Mouse (Mus musculus) gastrocnemius, postnatal 4 days (tissue): Measurements from ENCODE around the gene Tra2a. TPM values are rescaled to one million over a fixed set of nuclear protein-coding genes. Genes with fewer than 3 reads are reported as not detected.
"Not testable (repeated sequence)": the region's sequence is repeated elsewhere in the genome, so short reads cannot be mapped to it uniquely, and the experiment has no call there.

Experiments
- DNase-seq, 2 experiments: peaks; one replicate each; pipeline ENCODE4 v3.0.0; 2021 to 2022; ENCODE audit warnings: low spot score in 2 of 2, mixed read lengths in 2 of 2
- long read RNA-seq, 2 experiments: library from polyadenylated mRNA; stranded (forward); transcript quantifications; one replicate each; pipeline ENCODE4 v2.0.0; 2021
- total RNA-seq, 2 experiments: library from RNA; stranded (reverse); gene quantifications; 2 replicates each; pipeline ENCODE4 v1.2.3; 2021

Tra2a gene
- 10 to 100 TPM; 36.9 to 42.3 TPM for total RNA-seq
- long read RNA-seq, experiment 1, partial matches to known transcripts = 1 of 4 reads
- long read RNA-seq, experiment 1, other reads (novel, unspliced or antisense) = 1 of 4 reads
- long read RNA-seq, experiment 2, partial matches to known transcripts = 1 of 2 reads
- long read RNA-seq, experiment 2, other reads (novel, unspliced or antisense) = 1 of 2 reads

- peak; percentile 96 to 97 for DNase-seq
Measured at GRCm38 (mm10) chr6:49263847-49264243, at the start of gene Tra2a. Gene Tra2a (minus strand): TSS chr6:49264033.

GRCm38 (mm10) chr6:49298286-49298685 is 34.5 kb upstream of the Tra2a start:
- DNase-seq = no peak

GRCm38 (mm10) chr6:49282122-49282521 is 18.3 kb upstream of the Tra2a start:
- DNase-seq = peak in 1 of 2 experiments; percentile 21

GRCm38 (mm10) chr6:49280942-49281341 is 17.1 kb upstream of the Tra2a start:
- DNase-seq = no peak

DNA sequence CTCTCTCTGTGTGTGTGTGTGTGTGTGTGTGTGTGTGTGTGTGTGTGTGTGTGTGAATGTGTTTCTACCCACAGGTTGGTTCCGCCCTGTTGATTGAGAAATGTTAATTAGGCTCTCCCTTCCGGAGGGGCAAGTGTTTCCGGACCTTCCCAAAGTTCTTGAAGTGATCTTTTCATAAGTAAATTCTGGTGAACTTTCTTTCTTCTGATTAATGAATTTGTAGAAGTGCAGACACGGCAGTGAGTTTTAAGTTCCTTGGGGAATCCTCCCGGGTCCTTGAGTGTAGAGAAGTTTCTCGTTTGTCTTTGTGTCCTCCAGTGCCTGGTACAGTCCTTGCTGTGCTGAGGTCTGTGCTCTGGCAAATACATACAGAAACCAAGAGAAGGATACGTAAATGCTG is 11.5 kb upstream of the Tra2a start:
- no peak for DNase-seq

- DNase-seq = no peak
Measured at GRCm38 (mm10) chr6:49274416-49275091, 10.7 kb upstream of the Tra2a start.

GRCm38 (mm10) chr6:49273934-49274333 is 10.1 kb upstream of the Tra2a start:
- no peak for DNase-seq

DNA sequence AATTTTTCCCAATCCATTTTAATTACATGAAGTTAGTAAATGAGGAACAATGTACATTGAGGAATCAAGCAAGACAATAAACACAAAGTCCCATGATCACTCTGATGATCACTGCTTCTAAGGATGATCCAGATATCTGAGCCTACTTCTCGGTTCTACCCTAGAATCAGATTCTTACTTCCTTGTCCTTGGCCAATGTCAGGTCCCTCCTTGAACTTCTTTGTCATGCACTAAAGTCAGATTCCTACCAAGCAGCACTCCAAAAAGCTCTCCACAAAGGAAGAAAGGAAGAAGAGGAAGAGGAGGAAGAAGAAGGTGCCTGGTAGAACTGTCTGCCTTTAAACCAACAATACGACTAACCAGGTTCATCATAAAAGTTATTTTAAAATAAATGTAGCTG is 9.0 kb upstream of the Tra2a start:
- DNase-seq = no peak

DNA sequence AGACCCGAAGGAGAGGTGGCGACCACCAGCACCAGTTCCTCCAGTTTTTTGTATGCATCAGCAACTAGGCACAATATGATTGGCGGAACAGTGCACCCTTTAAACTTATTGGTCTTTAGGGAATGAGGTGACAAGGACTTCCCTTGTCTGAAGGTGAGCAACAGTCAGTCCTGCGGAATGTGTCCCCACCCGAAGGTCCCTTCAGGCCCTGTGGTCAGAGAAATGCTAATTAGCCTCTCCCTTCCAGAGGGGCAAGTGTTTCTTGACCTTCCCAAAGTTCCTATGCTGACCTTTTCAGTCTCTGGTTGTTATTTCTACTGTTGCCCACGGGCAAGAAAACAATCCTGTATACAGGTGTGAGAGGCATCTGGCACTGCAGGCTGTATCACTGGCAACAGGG is 8.0 kb upstream of the Tra2a start:
- no peak for DNase-seq

DNA sequence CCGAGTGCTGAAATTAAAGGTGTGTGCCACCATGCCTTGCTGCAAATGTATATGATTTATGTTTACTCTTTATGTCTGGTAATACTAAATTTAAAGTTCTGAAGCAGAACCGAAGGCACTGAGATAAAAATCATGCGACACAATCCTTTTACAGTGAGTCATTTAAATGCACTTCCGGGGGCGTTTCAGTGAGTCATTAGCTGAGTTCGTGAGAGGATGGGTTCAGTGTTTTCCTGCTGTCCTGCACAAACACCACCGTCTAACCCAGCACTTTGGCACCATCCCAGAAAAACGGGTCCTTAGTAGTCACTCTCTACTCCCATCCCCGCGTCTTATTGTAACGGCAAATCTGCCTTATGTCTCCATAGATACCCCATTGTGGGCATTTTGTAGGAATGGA is 6.1 kb upstream of the Tra2a start:
- no peak for DNase-seq

DNA sequence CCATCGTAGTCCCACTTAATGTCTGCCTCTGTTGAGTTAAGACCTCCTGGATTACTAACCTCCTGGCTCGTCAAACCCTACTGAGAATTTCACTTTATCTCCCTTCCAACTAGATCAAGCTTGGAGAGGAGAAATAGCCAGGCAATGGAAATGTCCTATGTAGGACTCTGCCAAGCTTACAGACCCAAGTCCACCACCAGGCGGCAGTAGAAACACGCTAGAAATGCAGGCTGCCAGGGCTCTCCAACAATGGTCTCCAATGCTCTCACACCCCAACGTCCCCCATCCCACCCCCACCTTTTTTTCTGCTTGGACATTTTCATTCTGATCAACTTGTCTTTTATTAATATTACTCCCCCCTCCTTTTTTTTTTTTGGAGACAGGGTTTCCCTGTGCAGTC is 5.4 kb upstream of the Tra2a start:
- peak; percentile 59 to 77 for DNase-seq

DNA sequence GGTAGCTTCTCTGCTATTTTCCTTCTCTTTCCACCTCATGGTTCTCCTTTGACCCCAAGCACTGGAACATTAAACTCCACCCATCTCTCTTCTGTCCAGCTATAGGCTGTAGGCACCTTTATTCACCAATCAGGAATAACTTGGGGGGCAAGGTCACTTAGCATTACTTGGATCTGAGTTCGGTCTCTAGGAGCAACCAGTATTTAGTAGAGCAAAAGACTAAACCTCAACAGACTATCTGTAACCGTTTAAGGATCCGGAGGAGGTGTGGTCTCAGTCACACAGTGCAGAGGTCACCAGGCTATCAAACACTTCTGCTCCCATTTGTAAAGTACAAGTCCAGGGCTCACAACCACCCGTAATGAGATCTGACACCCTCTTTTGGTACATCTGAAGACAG is 3.9 kb upstream of the Tra2a start:
- no peak for DNase-seq

- not testable (repeated sequence) for DNase-seq
Measured at GRCm38 (mm10) chr6:49265207-49265606, 1.4 kb upstream of the Tra2a start.

GRCm38 (mm10) chr6:49264446-49264845 is 613 bp upstream of the Tra2a start:
- DNase-seq = not testable (repeated sequence)

DNA sequence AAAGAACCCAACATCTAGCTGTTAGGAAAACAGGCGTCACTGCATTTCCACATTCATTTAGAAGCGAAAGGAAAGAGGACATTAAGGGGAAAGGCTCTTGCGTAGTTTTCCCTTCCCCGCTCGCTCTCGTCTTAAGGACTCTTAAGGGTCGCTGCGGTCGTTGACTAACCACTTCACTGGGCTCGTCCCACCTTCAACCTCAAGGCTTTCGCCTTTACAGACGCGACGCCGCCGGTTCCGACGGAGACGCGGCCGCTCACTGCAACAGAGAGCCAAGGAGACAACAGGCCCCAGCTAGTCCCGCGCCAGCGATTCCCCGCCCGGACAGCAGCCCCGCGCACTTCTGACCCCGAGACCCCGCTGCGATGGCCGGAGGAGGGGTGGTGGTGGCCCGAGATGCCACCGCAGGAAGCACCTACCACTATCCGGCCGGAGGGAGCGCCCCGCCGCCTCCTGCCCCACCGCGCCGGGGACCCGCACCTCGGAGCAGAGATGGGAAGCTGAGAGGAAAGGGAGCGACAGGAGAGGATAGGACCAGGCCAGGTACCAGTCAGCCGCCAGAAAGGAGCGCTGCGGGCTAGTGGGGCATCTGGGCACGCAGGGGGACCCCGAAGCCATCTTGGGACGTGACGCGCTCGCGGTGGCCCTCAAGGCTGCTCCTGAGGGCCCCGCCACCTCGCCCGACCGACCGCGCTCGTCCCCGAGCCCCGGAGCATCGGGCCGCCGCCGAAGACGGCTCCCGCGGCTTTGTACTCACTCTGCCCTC is 569 bp downstream of the Tra2a start:
- DNase-seq = peak; percentile 26 to 60

- peak in 1 of 2 experiments; percentile 18 for DNase-seq
Measured at GRCm38 (mm10) chr6:49262421-49262820, 1.4 kb downstream of the Tra2a start.

DNA sequence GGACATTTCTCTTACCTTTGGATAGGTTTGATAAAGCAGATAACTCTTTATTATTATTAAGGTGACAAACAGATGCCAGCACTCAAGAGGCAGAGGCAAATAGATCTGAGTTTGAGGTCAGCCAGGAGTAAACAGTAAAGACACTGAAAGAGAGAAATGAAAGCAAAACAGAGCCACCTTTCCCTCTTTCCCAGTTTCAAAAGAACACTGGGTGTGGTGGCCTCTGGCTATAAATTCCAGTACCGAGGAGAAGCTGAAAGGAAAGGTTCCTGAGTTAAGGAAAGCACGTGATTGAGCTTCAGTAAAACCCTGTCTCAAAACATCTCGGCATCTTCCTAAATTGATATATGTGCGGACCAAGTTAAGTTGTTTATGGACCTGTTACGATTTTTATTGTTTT is 4.1 kb downstream of the Tra2a start:
- DNase-seq = no peak

GRCm38 (mm10) chr6:49257880-49258279 is 6.0 kb downstream of the Tra2a start:
- DNase-seq = no peak

- no peak for DNase-seq
Measured at GRCm38 (mm10) chr6:49252207-49252606, 11.6 kb downstream of the Tra2a start.

DNA sequence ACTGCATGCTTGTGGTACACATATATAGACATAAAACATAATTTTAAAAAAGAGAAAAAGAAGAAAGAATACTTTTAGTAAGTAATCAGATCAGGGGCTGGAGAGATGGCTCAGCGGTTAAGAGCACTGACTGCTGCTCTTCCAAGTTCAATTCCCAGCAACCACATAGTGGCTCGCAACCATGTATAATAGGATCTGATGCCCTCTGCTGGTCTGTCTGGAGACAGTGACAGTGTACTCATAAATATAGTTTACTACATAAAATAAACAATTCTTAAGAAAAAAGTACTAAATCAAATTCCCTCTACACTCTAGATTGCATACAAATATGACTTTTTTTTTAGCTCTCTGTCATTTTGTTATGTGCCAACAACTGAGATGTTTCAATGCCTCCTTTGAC is 12.6 kb downstream of the Tra2a start:
- DNase-seq = no peak

GRCm38 (mm10) chr6:49247246-49247645 is 16.6 kb downstream of the Tra2a start:
- DNase-seq = no peak

GRCm38 (mm10) chr6:49242331-49242730 is 21.5 kb downstream of the Tra2a start:
- no peak for DNase-seq
